10 mouse cellular contexts compared by ENCODE assay signal in genomic region chr5:91282969-91283368, GRCm38 (mm10).
DNase-seq lines count a peak whose midpoint lies in the region; ATAC-seq and TF ChIP-seq lines count a peak whose summit lies in the region.
"Had no signal": no experiment of that assay in that cellular context is flagged by ENCODE, and none has a peak within 500 bp of the region (broad histone marks: within the 10 kb centered on the region; RNA-seq: fewer than 3 reads in every experiment).

No protein-coding gene starts in this region.

- no peak overlapping the region for H3K27ac ChIP-seq in intestine, embryonic 15.5 days
- H3K27ac ChIP-seq in intestine, postnatal 0 days (ENCODE audit: low read depth, low read length): no peak overlapping the region
- peak overlapping the region; percentile 77 for H3K27ac ChIP-seq in liver, postnatal 0 days (ENCODE audit: low read depth)
- no peak overlapping the region for H3K27ac ChIP-seq in stomach, embryonic 16.5 days (ENCODE audit: low read length)
- H3K27ac ChIP-seq: heart, embryonic 10.5 days; liver, embryonic 13.5 days had no signal

- H3K36me3 ChIP-seq in intestine, embryonic 15.5 days: no peaks in the 10 kb centered on the region
- no peaks in the 10 kb centered on the region for H3K36me3 ChIP-seq in intestine, postnatal 0 days (ENCODE audit: control insufficient read depth, insufficient read depth)
- H3K36me3 ChIP-seq in liver, postnatal 0 days (replicated peaks; ENCODE audit: insufficient read depth, low read length): no peaks in the 10 kb centered on the region
- no peaks in the 10 kb centered on the region for H3K36me3 ChIP-seq in stomach, embryonic 16.5 days (ENCODE audit: control insufficient read depth, insufficient read depth, low read length)
- H3K36me3 ChIP-seq: heart, embryonic 10.5 days; liver, embryonic 13.5 days had no signal

- WGBS in intestine, embryonic 15.5 days: 77% methylated on average over 7 of the region's 7 CpGs
- 74% methylated on average over 7 of the region's 7 CpGs for WGBS in intestine, postnatal 0 days
- WGBS in liver, postnatal 0 days (ENCODE audit: insufficient replicate concordance): 39% methylated on average over 7 of the region's 7 CpGs
- WGBS in stomach, embryonic 16.5 days: 68% methylated on average over 7 of the region's 7 CpGs

- DNase-seq in Muller cell, postnatal 12 days (ENCODE audit: inconsistent ontology term): peak; percentile 68
- DNase-seq in liver, postnatal 0 days: peak; percentile 66
- no peak for DNase-seq in layer of hippocampus, adult 18-20 months (ENCODE audit: low spot score in 2 of 2)
- no peak for DNase-seq in cerebellum, postnatal 10 days
- no peak for DNase-seq in right cerebral cortex, adult 18-20 months
- DNase-seq: liver, embryonic 13.5 days had no signal

- H3K9me3 ChIP-seq in intestine, embryonic 15.5 days: no peaks in the 10 kb centered on the region
- no peaks in the 10 kb centered on the region for H3K9me3 ChIP-seq in intestine, postnatal 0 days (ENCODE audit: control insufficient read depth)
- H3K9me3 ChIP-seq in liver, postnatal 0 days (ENCODE audit: low read length): no peaks in the 10 kb centered on the region
- H3K9me3 ChIP-seq in stomach, embryonic 16.5 days (replicated peaks; ENCODE audit: control insufficient read depth, low read length): no peaks in the 10 kb centered on the region
- H3K9me3 ChIP-seq: heart, embryonic 10.5 days; liver, embryonic 13.5 days had no signal

- no peak for TF ChIP-seq CTCF in intestine, postnatal 0 days (IDR thresholded peaks at IDR 0.05; ENCODE audit: low read depth)
- no peak for TF ChIP-seq CTCF in liver, postnatal 0 days (IDR thresholded peaks at IDR 0.05; ENCODE audit: low read depth)

- H3K4me3 ChIP-seq in intestine, embryonic 15.5 days (replicated peaks): no peak overlapping the region
- H3K4me3 ChIP-seq in intestine, postnatal 0 days (ENCODE audit: low read depth, low read length): no peak overlapping the region
- no peak overlapping the region for H3K4me3 ChIP-seq in liver, postnatal 0 days (ENCODE audit: low read depth, low read length)
- H3K4me3 ChIP-seq in stomach, embryonic 16.5 days (replicated peaks; ENCODE audit: low read length): no peak overlapping the region
- H3K4me3 ChIP-seq: heart, embryonic 10.5 days; liver, embryonic 13.5 days had no signal

- 0 out of 2 replicates have a peak, but pooled peaks have one; percentile 46 for TF ChIP-seq EP300 in liver, postnatal 0 days (IDR thresholded peaks at IDR 0.05; ENCODE audit: low read depth)

- ATAC-seq in intestine, embryonic 15.5 days: 0 out of 2 replicates have a peak, but pooled peaks have one; percentile 44
- no peak for ATAC-seq in intestine, postnatal 0 days
- peak; percentile 93 for ATAC-seq in liver, postnatal 0 days
- peak; percentile 79; the same call in 1 of the 2 replicates for ATAC-seq in stomach, embryonic 16.5 days (ENCODE audit: insufficient read depth, low FRiP score)

- H3K27me3 ChIP-seq in intestine, embryonic 15.5 days (replicated peaks): no peaks in the 10 kb centered on the region
- no peaks in the 10 kb centered on the region for H3K27me3 ChIP-seq in intestine, postnatal 0 days (replicated peaks; ENCODE audit: control insufficient read depth, insufficient read depth, low read length)
- no peaks in the 10 kb centered on the region for H3K27me3 ChIP-seq in liver, postnatal 0 days (ENCODE audit: insufficient read depth, low read length)
- no peaks in the 10 kb centered on the region for H3K27me3 ChIP-seq in stomach, embryonic 16.5 days (ENCODE audit: control insufficient read depth, insufficient read depth, low read length)
- H3K27me3 ChIP-seq: liver, embryonic 13.5 days had no signal

- no peak overlapping the region for H3K9ac ChIP-seq in intestine, embryonic 15.5 days
- H3K9ac ChIP-seq in intestine, postnatal 0 days (ENCODE audit: low read depth, low read length): no peak overlapping the region
- no peak overlapping the region for H3K9ac ChIP-seq in liver, postnatal 0 days (replicated peaks)
- H3K9ac ChIP-seq in stomach, embryonic 16.5 days (ENCODE audit: low read length): no peak overlapping the region
- H3K9ac ChIP-seq: liver, embryonic 13.5 days had no signal

- H3K4me2 ChIP-seq in intestine, embryonic 15.5 days (replicated peaks): no peak overlapping the region
- H3K4me2 ChIP-seq in intestine, postnatal 0 days (replicated peaks; ENCODE audit: low read depth): no peak overlapping the region
- H3K4me2 ChIP-seq in liver, postnatal 0 days (ENCODE audit: low read depth, low read length): peak overlapping the region; percentile 11; the same call in 1 of the 2 replicates
- no peak overlapping the region for H3K4me2 ChIP-seq in stomach, embryonic 16.5 days (ENCODE audit: low read depth, low read length)
- H3K4me2 ChIP-seq: liver, embryonic 13.5 days had no signal

- H3K4me1 ChIP-seq in intestine, embryonic 15.5 days (replicated peaks): no peaks in the 10 kb centered on the region
- 0 out of 2 replicates have a peak, but pooled peaks cover 2% of the 10 kb centered on the region for H3K4me1 ChIP-seq in intestine, postnatal 0 days (replicated peaks; ENCODE audit: control insufficient read depth, insufficient read depth, low read length)
- H3K4me1 ChIP-seq in liver, postnatal 0 days (ENCODE audit: insufficient read depth): no peaks in the 10 kb centered on the region; the same call in 1 of the 2 replicates
- no peaks in the 10 kb centered on the region; the same call in 1 of the 2 replicates for H3K4me1 ChIP-seq in stomach, embryonic 16.5 days (ENCODE audit: control insufficient read depth, insufficient read depth, low read length)
- H3K4me1 ChIP-seq: heart, embryonic 10.5 days; liver, embryonic 13.5 days had no signal

Comparison
In these comparisons a context has a peak if more than half of its experiments do, and no peak if none do; other contexts are left out.
1. DNase-seq: peak in Muller cell, postnatal 12 days (single experiment) and liver, postnatal 0 days (single experiment); none in layer of hippocampus, adult 18-20 months (0 of 2), cerebellum, postnatal 10 days (0 of 2) and right cerebral cortex, adult 18-20 months (single experiment).